Mouse (Mus musculus) brain, embryonic 14.5 days (tissue): ENCODE measurements around the gene Itga4.

ENCODE experiments used
- CTCF ChIP-seq: fragments of 200-500 bp; IDR thresholded peaks from 2 replicates; pipeline ENCODE4 v1.5.1; 2012; ENCODE audit warnings: inconsistent platforms, mild to moderate bottlenecking, moderate library complexity, borderline replicate concordance; ENCODE audit not compliant: insufficient read depth, insufficient read length; ENCODE audit errors: extremely low read depth
- POLR2A ChIP-seq: fragments of 200-500 bp; IDR thresholded peaks from 2 replicates; pipeline ENCODE4 v1.6.1; 2012; ENCODE audit warnings: mild to moderate bottlenecking, inconsistent platforms, borderline replicate concordance; ENCODE audit not compliant: poor library complexity, insufficient read depth, insufficient read length, severe bottlenecking; ENCODE audit errors: extremely low read depth

DNA sequence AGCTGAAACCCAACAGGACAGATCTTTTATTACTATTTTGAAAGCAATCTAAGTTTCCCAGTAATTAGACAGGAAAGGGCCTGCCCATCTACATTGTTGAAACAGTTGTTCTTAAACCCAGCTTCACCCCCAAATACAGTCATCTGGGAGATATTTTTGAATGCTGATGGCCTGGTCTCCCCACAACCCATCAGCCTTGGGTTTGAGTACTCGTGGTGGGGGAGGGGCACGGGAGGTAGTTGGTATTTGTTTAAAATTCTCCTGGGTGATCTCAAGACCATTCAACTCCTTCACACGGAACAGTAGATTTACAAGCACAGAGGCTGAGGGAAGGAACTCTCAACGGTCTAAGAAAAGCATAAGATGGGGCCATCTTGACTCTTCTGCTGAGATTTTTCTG, 13.6 kb downstream of the Itga4 start:
- no peak for TF ChIP-seq CTCF
- no peak for TF ChIP-seq POLR2A
